Mouse (Mus musculus) stomach, embryonic 14.5 days (tissue): ENCODE data around the gene Ttc30a1. TPM values are rescaled to one million over a fixed set of nuclear protein-coding genes. Genes with fewer than 3 reads are reported as not detected.

ENCODE experiments used
- ATAC-seq: fragments of 200-750 bp; cut with Nextera tagmentation; 2 replicates; pipeline ENCODE4 v1.8.0; 2017; ENCODE audit warnings: low read depth, moderate TSS enrichment; ENCODE audit not compliant: insufficient number of reproducible peaks, insufficient read depth, low FRiP score
- H3K27ac ChIP-seq: fragments of 300-500 bp; sonication (generic); 2 replicates; pipeline ENCODE4 v1.5.1; 2014; ENCODE audit warnings: mild to moderate bottlenecking, low read length, moderate library complexity, mixed read lengths
- H3K27me3 ChIP-seq: fragments of 300-500 bp; sonication (generic); 2 replicates; pipeline ENCODE4 v1.6.1; 2014; ENCODE audit warnings: low read length, control low read depth, mixed read lengths; ENCODE audit not compliant: control insufficient read depth, insufficient read depth
- H3K36me3 ChIP-seq: fragments of 300-500 bp; sonication (generic); 2 replicates; pipeline ENCODE4 v1.6.1; 2014; ENCODE audit warnings: mild to moderate bottlenecking, control low read depth, low read length, moderate library complexity, mixed read lengths; ENCODE audit not compliant: control insufficient read depth, insufficient read depth
- H3K4me1 ChIP-seq: fragments of 300-500 bp; sonication (generic); 2 replicates; pipeline ENCODE4 v1.6.1; 2014; ENCODE audit warnings: low read length, control low read depth, mixed read lengths; ENCODE audit not compliant: control insufficient read depth, insufficient read depth
- H3K4me2 ChIP-seq: fragments of 300-500 bp; sonication (generic); replicated peaks from 2 replicates; pipeline ENCODE4 v1.6.1; 2014; ENCODE audit warnings: low read depth, low read length, control low read depth
- H3K4me3 ChIP-seq: fragments of 300-500 bp; sonication (generic); 2 replicates; pipeline ENCODE4 v1.5.1; 2014; ENCODE audit warnings: low read depth, low read length, control low read depth
- H3K9ac ChIP-seq: fragments of 300-500 bp; sonication (generic); replicated peaks from 2 replicates; pipeline ENCODE4 v1.6.1; 2014; ENCODE audit warnings: low read depth, mild to moderate bottlenecking, control low read depth, low read length, moderate library complexity, mixed read lengths
- H3K9me3 ChIP-seq: fragments of 300-500 bp; sonication (generic); 2 replicates; pipeline ENCODE4 v1.6.1; 2016; ENCODE audit warnings: low read depth, low read length, control low read depth; ENCODE audit not compliant: control insufficient read depth
- WGBS: fragments of 180-500 bp; shearing (Covaris S2); extraction: QIAGEN DNeasy Blood & Tissue Kit; methylation state at CpG from one replicate; pipeline ENCODE4 v1.1.7; 2014; 5-methylcytosine and 5-hydroxymethylcytosine counted together
- polyA plus RNA-seq: library from polyadenylated mRNA; unstranded; fragments of >200 nt; fragmentation: Nextera tagmentation; extraction: Ambion mirVana; gene quantifications from 2 replicates; pipeline ENCODE4 v1.2.1, GENCODE M21; 2014

Gene Ttc30a1
- polyA plus RNA-seq, 1 experiment from 2014 or later, result 7.8 TPM

DNA sequence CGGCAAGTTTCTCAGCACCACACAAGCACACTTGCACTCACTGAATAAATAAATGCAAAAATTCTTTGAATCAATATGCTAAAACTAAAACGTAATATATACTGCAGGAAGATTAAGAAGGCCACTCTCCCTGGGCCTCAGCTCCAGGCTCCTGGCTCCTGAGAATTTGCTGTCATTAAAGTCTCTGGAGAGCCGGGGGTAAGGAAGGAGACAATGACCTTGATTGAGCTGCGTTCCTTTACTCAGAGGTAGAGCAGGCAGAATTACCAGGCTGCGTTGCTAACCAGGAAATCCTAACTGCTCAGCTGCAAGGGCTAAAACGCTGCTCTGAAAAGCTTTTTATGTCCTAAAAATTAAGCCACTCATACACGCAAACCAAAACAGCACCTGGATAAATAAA lies 48.2 kb downstream of the Ttc30a1 start:
- no peaks in the 10 kb centered on the region; the same call in 1 of the 2 replicates for H3K4me1 ChIP-seq
- H3K9ac ChIP-seq, result no peak overlapping the region
- no peak overlapping the region for H3K4me2 ChIP-seq
- no peaks in the 10 kb centered on the region for H3K36me3 ChIP-seq
- H3K27me3 ChIP-seq, result no peaks in the 10 kb centered on the region
- H3K9me3 ChIP-seq, result no peaks in the 10 kb centered on the region
- no peak overlapping the region for H3K4me3 ChIP-seq
- no peak for ATAC-seq
- H3K27ac ChIP-seq, result no peak overlapping the region; the same call in 1 of the 2 replicates
- WGBS, result 32% methylated on average over 7 of the region's 7 CpGs

DNA sequence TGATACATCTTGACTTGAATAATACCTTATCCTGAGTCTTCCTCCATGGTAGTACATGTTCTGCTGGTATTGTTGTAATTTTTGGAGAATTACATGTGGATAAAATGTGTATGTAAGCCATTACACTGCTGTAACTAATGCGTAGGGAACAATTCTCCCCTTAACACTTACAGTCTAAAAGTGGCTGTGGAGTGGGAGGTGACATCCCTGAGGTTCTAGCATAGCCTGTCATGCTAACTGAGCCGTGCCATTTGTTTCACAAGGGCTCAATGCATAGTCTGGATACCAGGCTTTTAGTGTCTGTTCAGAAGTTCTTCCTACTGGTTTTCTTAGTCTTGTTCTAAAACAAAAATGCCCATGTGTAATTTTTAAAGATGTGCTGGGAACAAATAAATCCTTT lies 50.8 kb downstream of the Ttc30a1 start:
- WGBS, result 88% methylated on average over 2 of the region's 2 CpGs
- H3K27me3 ChIP-seq, result no peaks in the 10 kb centered on the region
- no peak for ATAC-seq

DNA sequence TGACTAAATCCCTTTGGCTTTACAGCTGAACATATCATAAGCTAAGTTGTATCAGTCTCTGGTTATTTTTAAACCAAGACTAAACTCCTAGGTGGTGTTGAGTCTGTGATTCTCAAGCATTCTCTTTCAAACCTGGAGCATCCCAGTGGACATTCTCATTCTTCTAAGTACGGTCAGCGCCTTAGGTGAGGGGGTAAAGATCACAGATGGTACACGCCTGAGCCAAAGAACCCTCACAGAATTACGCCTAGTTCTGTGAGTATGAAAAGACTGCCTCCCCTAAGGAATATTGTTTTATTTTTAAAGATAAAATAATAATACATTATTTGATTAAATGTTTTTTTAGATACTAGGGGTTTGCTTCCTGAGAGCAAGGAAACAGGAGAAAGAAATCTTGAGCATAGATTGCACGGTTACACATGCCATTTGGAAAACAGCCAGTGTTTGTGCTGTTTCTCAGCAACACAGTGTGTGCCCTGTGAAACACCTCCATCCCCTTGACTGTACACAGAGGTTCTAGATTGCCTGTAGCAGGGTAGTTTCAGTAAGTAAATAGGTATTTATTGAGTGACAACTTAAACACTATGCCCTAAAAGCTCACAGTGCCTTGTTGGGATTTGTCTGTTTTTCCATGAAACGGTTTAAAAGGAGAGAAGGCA lies 51.9 kb downstream of the Ttc30a1 start:
- peaks cover 8% of the 10 kb centered on the region; the same call in 1 of the 2 replicates for H3K36me3 ChIP-seq
- ATAC-seq, result no peak
- no peaks in the 10 kb centered on the region for H3K27me3 ChIP-seq
- no peaks in the 10 kb centered on the region for H3K9me3 ChIP-seq
- no peak overlapping the region for H3K4me3 ChIP-seq
- 91% methylated on average over 6 of the region's 6 CpGs for WGBS
- H3K27ac ChIP-seq, result no peak overlapping the region
- no peak overlapping the region for H3K4me2 ChIP-seq
- no peaks in the 10 kb centered on the region; the same call in 1 of the 2 replicates for H3K4me1 ChIP-seq
- H3K9ac ChIP-seq, result no peak overlapping the region

More for the DNA sequence above, 50.8 kb downstream of the Ttc30a1 start:
- Histone ChIP-seq H3K36me3 (peaks cover 8% of the 10 kb centered on the region; the same call in 1 of the 2 replicates), H3K9ac (no peak overlapping the region), H3K9me3 (no peaks in the 10 kb centered on the region), H3K4me3 (no peak overlapping the region), H3K27ac (no peak overlapping the region), H3K4me2 (no peak overlapping the region), H3K4me1 (no peaks in the 10 kb centered on the region; the same call in 1 of the 2 replicates)

DNA sequence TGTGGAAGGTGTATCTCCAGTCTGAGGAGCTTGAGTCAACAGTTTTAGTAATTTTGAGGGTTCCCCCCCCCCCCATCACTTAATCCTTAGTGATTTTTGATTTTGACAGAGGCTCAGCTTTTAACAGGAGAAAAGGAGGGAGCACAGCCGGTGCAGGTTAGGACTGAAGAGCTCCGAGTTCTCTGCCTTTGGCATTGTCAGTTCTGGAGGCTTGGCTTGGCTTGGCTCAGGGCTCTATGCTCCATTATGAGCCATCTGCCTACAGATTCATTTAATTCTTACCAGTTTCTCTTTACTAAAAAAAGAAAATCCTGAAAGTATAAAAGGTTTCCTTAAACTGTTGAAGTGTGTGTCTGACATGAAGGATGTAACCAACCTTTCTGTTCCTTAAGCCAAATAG lies 52.6 kb downstream of the Ttc30a1 start:
- Histone ChIP-seq H3K27ac (no peak overlapping the region), H3K36me3 (peaks cover 8% of the 10 kb centered on the region; the same call in 1 of the 2 replicates), H3K4me3 (no peak overlapping the region), H3K4me1 (no peaks in the 10 kb centered on the region; the same call in 1 of the 2 replicates), H3K9me3 (no peaks in the 10 kb centered on the region), H3K9ac (no peak overlapping the region), H3K27me3 (no peaks in the 10 kb centered on the region), H3K4me2 (no peak overlapping the region)
- WGBS, result 77% methylated on average over 2 of the region's 2 CpGs
- no peak for ATAC-seq

Other genes with a start within 250 kb of the Ttc30a1 start
- gene Agps, start 149.8 kb downstream of the Ttc30a1 start, polyA plus RNA-seq, result 43.2 and 46.4 TPM in 2 replicates
- gene Ttc30b, start 43.4 kb downstream of the Ttc30a1 start, polyA plus RNA-seq, result 13.5 and 15.2 TPM in 2 replicates
- gene Ttc30a2, start 3.8 kb downstream of the Ttc30a1 start, polyA plus RNA-seq, result 0.42 and 0.63 TPM in 2 replicates